8 mouse cellular contexts compared by ENCODE assay signal in the genomic region with DNA sequence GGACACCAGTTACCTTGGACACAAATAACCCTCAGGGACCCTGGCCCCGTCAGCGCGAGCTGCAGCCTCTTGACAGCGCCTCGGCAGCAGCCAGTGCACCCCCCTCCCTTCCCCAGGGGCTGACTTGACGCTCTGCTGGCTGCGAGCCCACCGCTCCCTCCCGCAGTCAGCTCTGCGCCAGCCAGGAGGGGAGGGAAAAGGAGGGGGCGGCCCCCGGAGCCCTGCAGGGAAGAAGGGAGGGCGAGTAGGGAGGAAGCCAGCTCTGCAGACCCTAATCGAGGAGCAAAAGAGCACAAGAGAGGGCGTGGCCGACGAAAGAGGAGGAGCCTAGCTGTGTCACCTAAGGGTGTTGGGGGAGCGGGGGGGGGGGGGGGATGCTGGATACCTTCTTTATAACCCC. TPM values are rescaled to one million over a fixed set of nuclear protein-coding genes. Genes with fewer than 3 reads are reported as not detected.
DNase-seq lines count a peak whose midpoint lies in the region; ATAC-seq and TF ChIP-seq lines count a peak whose summit lies in the region.

No protein-coding gene starts in this region.

- H3K36me3 ChIP-seq in heart, embryonic 12.5 days, result no peaks in the 10 kb centered on the region
- H3K36me3 ChIP-seq in kidney, embryonic 16.5 days (ENCODE audit: insufficient read depth, low read length), result no peaks in the 10 kb centered on the region
- no peaks in the 10 kb centered on the region for H3K36me3 ChIP-seq in liver, embryonic 12.5 days

- no peaks in the 10 kb centered on the region for H3K9me3 ChIP-seq in heart, embryonic 12.5 days (replicated peaks)
- H3K9me3 ChIP-seq in kidney, embryonic 16.5 days (ENCODE audit: low read length), result no peaks in the 10 kb centered on the region
- H3K9me3 ChIP-seq in liver, embryonic 12.5 days (replicated peaks), result no peaks in the 10 kb centered on the region

- no peaks in the 10 kb centered on the region for H3K27me3 ChIP-seq in heart, embryonic 12.5 days (replicated peaks)
- no peaks in the 10 kb centered on the region for H3K27me3 ChIP-seq in kidney, embryonic 16.5 days (ENCODE audit: insufficient read depth, low read length)
- H3K27me3 ChIP-seq in liver, embryonic 12.5 days (replicated peaks), result peaks cover 8% of the 10 kb centered on the region

- TF ChIP-seq POLR2A in embryonic fibroblast, embryonic 13.5 days (IDR thresholded peaks at IDR 0.05; ENCODE audit: low read depth, low read length), result no peak
- TF ChIP-seq POLR2A in olfactory bulb, adult 2 months (IDR thresholded peaks at IDR 0.05; ENCODE audit: insufficient read depth, low read depth, low read length), result no peak

- 0 out of 2 replicates have a peak overlapping the region, but pooled peaks have one; percentile 9 for H3K4me3 ChIP-seq in embryonic fibroblast, embryonic 13.5 days (ENCODE audit: insufficient read depth, low read length)
- H3K4me3 ChIP-seq in heart, embryonic 12.5 days, result peak overlapping the region; percentile 32
- H3K4me3 ChIP-seq in kidney, embryonic 16.5 days (ENCODE audit: low read length), result peak overlapping the region; percentile 30
- H3K4me3 ChIP-seq in liver, embryonic 12.5 days, result peak overlapping the region; percentile 48
- H3K4me3 ChIP-seq in olfactory bulb, adult 2 months (ENCODE audit: insufficient read depth, low read depth, low read length), result peak overlapping the region; percentile 16

- H3K9ac ChIP-seq in heart, embryonic 12.5 days, result peak overlapping the region; percentile 48
- H3K9ac ChIP-seq in kidney, embryonic 16.5 days (replicated peaks; ENCODE audit: low read length), result peak overlapping the region; percentile 39; the same call in 1 of the 2 replicates
- H3K9ac ChIP-seq in liver, embryonic 12.5 days, result peak overlapping the region; percentile 58

- no peak for TF ChIP-seq CTCF in embryonic fibroblast, embryonic 13.5 days (IDR thresholded peaks at IDR 0.05; ENCODE audit: borderline replicate concordance, insufficient read depth, low read length)
- no peak for TF ChIP-seq CTCF in olfactory bulb, adult 2 months (IDR thresholded peaks at IDR 0.05; ENCODE audit: insufficient read depth, low read depth, low read length)

- ATAC-seq in heart, embryonic 12.5 days (ENCODE audit: insufficient number of reproducible peaks, low FRiP score), result peak; percentile 61
- peak; percentile 55 for ATAC-seq in kidney, embryonic 16.5 days (ENCODE audit: low FRiP score, low TSS enrichment)
- no peak for ATAC-seq in liver, embryonic 12.5 days

- H3K4me1 ChIP-seq in embryonic fibroblast, embryonic 13.5 days (ENCODE audit: control insufficient read depth, insufficient read depth, low read length), result peaks cover 12% of the 10 kb centered on the region
- H3K4me1 ChIP-seq in heart, embryonic 12.5 days (replicated peaks), result peaks cover 35% of the 10 kb centered on the region
- peaks cover 40% of the 10 kb centered on the region for H3K4me1 ChIP-seq in kidney, embryonic 16.5 days (ENCODE audit: insufficient read depth, low read length)
- H3K4me1 ChIP-seq in liver, embryonic 12.5 days, result peaks cover 50% of the 10 kb centered on the region
- H3K4me1 ChIP-seq in olfactory bulb, adult 2 months (ENCODE audit: control insufficient read depth, insufficient read depth, low read length), result peaks cover 19% of the 10 kb centered on the region

- H3K27ac ChIP-seq in embryonic fibroblast, embryonic 13.5 days (ENCODE audit: insufficient read depth, low read length), result no peak overlapping the region
- no peak overlapping the region for H3K27ac ChIP-seq in heart, embryonic 12.5 days (ENCODE audit: poor library complexity, severe bottlenecking)
- H3K27ac ChIP-seq in kidney, embryonic 16.5 days (ENCODE audit: low read length), result no peak overlapping the region; the same call in 1 of the 2 replicates
- H3K27ac ChIP-seq in liver, embryonic 12.5 days, result no peak overlapping the region
- no peak overlapping the region for H3K27ac ChIP-seq in olfactory bulb, adult 2 months (ENCODE audit: insufficient read depth, low read depth, low read length)

- peak overlapping the region; percentile 90 for H3K4me2 ChIP-seq in heart, embryonic 12.5 days
- peak overlapping the region; percentile 51 for H3K4me2 ChIP-seq in kidney, embryonic 16.5 days (replicated peaks; ENCODE audit: low read depth, low read length)
- peak overlapping the region; percentile 100 for H3K4me2 ChIP-seq in liver, embryonic 12.5 days

- 2% methylated on average over 15 of the region's 18 CpGs for WGBS in heart, embryonic 12.5 days
- WGBS in kidney, embryonic 16.5 days, result 0% methylated on average over 16 of the region's 18 CpGs
- 2% methylated on average over 12 of the region's 18 CpGs for WGBS in liver, embryonic 12.5 days (ENCODE audit: insufficient replicate concordance)
- WGBS in olfactory bulb, adult 2 months, result 0% methylated on average over 18 of the region's 18 CpGs

- peak; percentile 20 to 23 for DNase-seq in B cell, adult 2 months
- peak; percentile 82 for DNase-seq in adrenal gland, postnatal 14 days
- DNase-seq in urinary bladder, adult 18-20 months (ENCODE audit: low spot score in 2 of 2), result peak; percentile 24 to 34

RNA-seq across cellular contexts. Expression of a gene that starts 33.2 kb away (rescaled TPM):
- total RNA-seq in adrenal gland, postnatal 14 days (2021), result 55.2 and 61.6 TPM in 2 replicates
- 3.9 and 4.8 TPM in 2 replicates for polyA plus RNA-seq in embryonic fibroblast, embryonic 13.5 days (2011; ENCODE audit: insufficient read length, low read depth, missing spikeins)
- 4.1 and 5.6 TPM in 2 replicates for polyA plus RNA-seq in heart, embryonic 12.5 days (2016; fragmentation: Nextera tagmentation; extraction: Ambion mirVana)
- polyA plus RNA-seq in kidney, embryonic 16.5 days (2015; fragmentation: Nextera tagmentation; extraction: Ambion mirVana), result 2.8 and 2.9 TPM in 2 replicates
- 7.5 and 7.6 TPM in 2 replicates for polyA plus RNA-seq in liver, embryonic 12.5 days (2016; fragmentation: Nextera tagmentation; extraction: Ambion mirVana)
- polyA plus RNA-seq in olfactory bulb, adult 2 months (2012; ENCODE audit: insufficient read depth, insufficient read length, low replicate concordance, missing spikeins), result not detected in 2 replicates

Comparison
In these comparisons a context has a peak if more than half of its experiments do, and no peak if none do; other contexts are left out.
1. DNase-seq: peak in every context shown above with its lines; median percentile 82 in adrenal gland, postnatal 14 days; 29 in urinary bladder, adult 18-20 months; 22 in B cell, adult 2 months.